Mouse (Mus musculus): ENCODE measurements around the gene Tpt1.
"Not testable (repeated sequence)": the region's sequence is repeated elsewhere in the genome, so short reads cannot be mapped to it uniquely, and the experiment has no call there.

Tpt1 gene

DNA sequence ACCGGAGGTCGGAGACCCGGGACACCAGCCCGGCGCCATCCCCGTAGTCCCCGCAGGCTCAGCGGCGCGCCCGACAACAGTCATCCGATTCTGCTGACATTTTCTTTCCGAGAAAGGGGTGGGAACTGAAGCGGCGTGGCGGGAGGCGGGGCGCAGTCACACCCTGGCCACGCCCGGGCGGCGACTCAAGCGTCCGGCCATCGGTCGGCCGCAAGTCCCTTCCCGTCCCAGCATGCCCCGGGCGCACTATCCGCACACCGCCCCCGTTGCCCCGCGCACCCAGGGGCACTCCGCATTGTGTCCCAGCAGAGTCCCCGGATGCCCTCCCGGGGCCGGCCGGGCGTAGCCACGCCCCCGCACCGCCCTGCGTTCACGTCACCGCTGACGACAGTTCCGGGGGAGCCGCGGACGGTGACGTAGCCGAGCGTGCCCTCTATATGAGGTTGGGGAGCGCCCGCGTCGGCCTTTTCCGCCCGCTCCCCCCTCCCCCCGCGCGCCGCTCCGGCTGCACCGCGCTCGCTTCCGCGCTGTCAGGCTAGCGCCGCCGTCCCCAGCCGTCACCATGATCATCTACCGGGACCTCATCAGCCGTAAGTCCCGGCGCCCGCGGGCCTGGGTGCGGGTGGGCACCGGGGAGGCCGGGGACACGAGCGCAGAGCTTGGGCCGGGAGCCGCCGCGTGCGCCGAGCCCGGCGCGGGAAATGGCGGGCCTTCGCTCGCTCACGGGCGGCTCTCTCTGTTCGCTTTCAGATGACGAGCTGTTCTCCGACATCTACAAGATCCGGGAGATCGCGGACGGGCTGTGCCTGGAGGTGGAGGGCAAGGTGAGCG lies at the start of gene Tpt1:
Gene Tpt1 (plus strand): TSS at position 227 of the 831 bp plus-strand sequence.
- peak; percentile 99 to 100 for DNase-seq (ENCODE audit: low read depth in 1 of 2, low spot score in 2 of 2)

DNA sequence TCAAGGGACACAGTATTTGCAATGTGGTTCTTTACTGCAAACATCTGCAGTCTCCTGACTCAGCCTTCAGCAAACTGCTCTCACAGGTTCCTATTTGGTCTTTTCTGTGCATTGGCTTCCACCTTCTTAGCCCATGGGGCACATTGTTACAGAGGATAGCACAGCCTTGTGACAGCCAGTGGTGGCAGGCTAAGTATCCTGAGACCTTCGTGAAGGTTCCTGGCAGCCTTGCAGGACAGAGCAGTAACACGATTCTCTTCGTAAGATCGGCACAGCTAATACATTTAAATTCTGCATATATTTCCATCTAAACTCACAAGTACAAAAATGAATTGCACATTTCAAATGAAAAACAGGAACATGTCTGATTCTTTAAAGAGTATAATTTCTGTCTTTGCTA lies 49.0 kb upstream of the Tpt1 start:
- DNase-seq (ENCODE audit: low read depth in 1 of 2, low spot score in 2 of 2) = no peak

- DNase-seq (ENCODE audit: low read depth in 1 of 2, low spot score in 2 of 2) = no peak
These were observed 47.0 kb upstream of the Tpt1 start for GRCm38 (mm10) chr14:75797769-75798386.

DNA sequence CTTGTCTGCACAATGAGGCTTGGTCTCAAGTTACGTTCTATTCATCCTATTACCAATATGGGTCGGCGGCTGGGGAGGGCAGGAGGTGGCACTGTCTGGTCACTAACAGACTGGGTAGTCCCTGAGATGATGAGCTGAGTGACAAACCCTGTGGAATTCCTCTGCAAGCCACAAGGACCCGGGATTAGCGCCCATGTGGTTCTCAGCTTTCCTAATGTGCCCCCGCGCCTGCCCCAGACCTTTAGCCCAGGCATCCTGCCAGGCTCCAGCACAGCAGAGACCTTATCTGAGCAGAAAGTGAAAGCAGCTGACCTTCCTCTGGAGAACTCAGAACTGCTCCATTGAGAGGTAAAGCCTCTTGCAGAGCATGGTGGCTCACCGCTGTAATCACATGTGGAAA lies 37.1 kb upstream of the Tpt1 start:
- no peak for DNase-seq (ENCODE audit: low read depth in 1 of 2, low spot score in 2 of 2)

DNA sequence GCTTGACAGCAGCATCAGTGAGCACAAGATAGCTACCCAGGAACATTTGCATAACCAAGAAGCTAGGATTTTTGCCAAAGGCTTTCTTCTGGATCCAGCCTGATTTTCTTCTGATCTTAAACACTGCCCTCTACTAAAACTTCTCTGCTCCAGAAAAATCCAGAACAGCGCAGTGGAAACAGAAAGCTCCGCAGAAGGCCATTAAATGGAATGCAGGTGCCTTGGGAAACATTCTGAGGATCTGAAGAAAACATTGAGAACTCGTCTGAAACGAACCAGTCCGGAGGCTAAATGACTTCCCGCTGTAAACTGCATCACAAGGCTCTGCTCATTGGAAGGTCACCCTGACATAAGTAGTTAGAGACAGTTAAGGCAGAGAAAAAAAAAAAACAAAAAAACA lies 35.0 kb upstream of the Tpt1 start:
- no peak for DNase-seq (ENCODE audit: low read depth in 1 of 2, low spot score in 2 of 2)

GRCm38 (mm10) chr14:75818528-75818927 lies 26.4 kb upstream of the Tpt1 start:
- no peak for DNase-seq (ENCODE audit: low read depth in 1 of 2, low spot score in 2 of 2)

DNA sequence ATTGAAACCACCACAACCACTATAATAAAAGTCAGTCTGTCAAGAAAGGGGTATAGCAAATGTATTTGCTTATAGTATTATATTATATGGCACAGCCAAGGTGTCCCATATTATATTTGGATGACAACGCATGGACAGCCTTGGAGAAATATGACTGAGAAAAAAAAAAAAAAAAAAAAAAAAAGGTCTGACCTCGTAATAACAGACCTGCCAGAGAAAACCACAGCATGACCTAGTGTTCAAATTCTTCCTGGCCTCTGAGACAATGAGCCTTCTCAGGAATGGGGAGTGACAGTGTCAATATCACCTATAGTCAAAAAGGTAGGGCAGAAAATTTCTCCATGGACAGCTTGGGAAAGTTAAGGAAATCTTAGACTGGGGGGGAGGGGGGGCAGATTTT lies 25.6 kb upstream of the Tpt1 start:
- DNase-seq (ENCODE audit: low read depth in 1 of 2, low spot score in 2 of 2) = no peak

DNA sequence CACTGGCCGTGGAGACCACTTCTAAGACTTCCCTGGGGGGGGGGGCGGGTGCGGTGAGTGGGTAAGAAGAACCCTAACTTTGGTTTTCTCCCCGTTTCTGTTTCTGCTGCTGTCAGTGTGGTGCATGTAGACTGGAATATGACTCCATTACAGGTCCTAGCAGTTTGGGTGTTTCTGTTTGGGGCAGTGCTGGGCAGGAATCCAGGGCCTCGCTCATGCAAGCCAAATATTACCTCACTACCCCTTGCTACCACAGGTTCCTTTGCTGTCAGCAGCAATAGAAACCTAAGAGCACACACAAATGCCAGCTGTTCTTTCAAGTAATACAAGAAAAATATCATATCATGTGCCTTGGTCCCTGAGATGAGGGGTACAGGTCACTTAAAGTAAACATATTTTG lies 24.9 kb upstream of the Tpt1 start:
- DNase-seq (ENCODE audit: low read depth in 1 of 2, low spot score in 2 of 2) = no peak

DNA sequence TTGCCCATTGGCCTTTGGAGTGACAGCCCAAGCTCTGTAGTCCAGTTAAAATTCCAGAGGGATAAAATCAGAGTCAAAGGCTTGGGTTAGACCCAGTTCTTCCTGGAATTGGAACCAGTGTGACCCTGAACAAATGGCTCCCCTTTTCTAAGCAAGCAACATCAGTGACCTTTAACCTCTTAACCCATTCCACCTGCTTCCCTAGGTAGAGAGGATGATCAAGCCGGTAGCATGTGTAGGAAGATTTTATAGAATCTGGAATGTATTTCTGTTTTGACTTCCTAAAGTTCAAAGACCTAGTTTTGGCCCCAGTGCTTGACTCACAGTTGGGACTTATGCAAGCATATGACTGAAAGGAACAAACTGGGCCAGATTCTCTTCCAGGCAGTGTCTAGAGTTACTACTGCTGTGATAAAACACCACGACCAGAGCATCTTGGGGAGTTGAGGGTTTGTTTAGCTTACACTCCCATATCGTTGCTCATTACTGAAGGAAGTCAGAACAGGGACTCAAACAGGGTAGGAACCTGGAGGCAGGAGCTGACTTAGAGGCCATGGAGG lies 18.0 kb upstream of the Tpt1 start:
- DNase-seq (ENCODE audit: low read depth in 1 of 2, low spot score in 2 of 2) = no peak

GRCm38 (mm10) chr14:75828221-75828620 lies 16.7 kb upstream of the Tpt1 start:
- DNase-seq (ENCODE audit: low read depth in 1 of 2, low spot score in 2 of 2) = no peak

DNA sequence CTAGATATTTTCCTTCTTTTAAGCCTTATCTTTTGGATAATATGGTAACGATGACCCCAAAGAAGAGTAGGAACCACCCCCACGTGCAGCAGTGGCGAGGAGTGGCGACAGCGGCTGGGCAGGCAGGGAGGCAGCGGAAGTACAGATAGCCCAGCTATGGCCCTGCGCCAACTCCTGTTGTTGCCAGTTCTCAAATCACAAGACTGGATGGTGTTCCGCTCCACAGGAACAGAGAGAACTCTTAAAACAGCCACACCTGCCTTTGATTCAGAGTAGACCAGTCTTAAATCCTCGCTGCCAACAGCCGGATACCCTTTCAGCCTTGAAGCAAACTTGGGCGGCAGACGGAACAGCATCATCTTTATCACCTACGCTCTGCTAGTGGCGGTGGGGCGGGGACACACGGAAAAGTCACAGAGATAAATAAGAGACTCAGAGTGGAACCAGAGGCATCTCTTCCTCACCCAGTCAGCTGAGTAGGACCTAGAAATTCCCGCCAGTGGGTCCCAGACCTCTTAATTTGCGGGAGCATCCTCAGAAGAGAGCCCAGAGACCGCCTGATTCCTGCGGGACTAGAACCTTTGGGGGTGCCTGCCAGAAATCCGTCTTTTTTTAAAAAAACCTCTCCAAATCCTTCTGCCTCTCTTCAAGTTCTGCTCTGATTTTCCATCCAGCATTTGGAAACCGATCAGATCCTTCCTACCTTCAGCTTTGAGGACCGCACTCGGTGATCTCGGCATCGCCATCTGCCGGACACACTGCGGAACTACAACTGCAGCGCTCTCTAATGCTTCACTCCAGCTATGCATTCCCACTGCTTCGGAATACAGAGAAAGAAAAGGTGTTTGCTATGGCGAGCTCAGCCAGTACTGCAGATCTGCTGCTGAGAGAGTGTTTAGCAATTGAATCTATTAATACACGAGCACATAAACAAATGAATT lies 15.8 kb upstream of the Tpt1 start:
- peak; percentile 35 to 73 for DNase-seq (ENCODE audit: low read depth in 1 of 2, low spot score in 2 of 2)

DNA sequence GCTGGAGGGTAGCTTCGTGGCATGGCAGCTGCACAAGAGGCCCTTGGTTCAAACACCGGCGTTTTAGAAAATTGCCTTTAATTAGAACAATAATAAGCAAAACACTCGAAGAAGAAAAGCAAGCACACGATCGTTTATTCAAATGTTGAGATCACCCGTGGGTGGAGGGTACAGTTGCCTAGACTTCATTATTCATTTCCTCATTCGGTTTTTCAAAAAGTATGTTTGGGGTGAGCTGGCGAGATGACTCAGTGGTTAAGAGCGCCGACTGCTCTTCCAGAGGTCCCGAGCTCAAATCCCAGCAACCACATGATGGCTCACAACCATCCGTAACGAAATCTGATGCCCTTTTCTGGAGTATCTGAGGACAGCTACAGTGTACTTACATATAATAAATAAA lies 15.1 kb upstream of the Tpt1 start:
- not testable (repeated sequence) for DNase-seq (ENCODE audit: low read depth in 1 of 2, low spot score in 2 of 2)

- peak; percentile 22 to 32 for DNase-seq (ENCODE audit: low read depth in 1 of 2, low spot score in 2 of 2)
These were observed 12.9 kb upstream of the Tpt1 start for GRCm38 (mm10) chr14:75832031-75832430.

GRCm38 (mm10) chr14:75832982-75833381 lies 11.9 kb upstream of the Tpt1 start:
- DNase-seq (ENCODE audit: low read depth in 1 of 2, low spot score in 2 of 2) = no peak

- DNase-seq (ENCODE audit: low read depth in 1 of 2, low spot score in 2 of 2) = no peak
These were observed 11.2 kb upstream of the Tpt1 start for GRCm38 (mm10) chr14:75833546-75834250.

DNA sequence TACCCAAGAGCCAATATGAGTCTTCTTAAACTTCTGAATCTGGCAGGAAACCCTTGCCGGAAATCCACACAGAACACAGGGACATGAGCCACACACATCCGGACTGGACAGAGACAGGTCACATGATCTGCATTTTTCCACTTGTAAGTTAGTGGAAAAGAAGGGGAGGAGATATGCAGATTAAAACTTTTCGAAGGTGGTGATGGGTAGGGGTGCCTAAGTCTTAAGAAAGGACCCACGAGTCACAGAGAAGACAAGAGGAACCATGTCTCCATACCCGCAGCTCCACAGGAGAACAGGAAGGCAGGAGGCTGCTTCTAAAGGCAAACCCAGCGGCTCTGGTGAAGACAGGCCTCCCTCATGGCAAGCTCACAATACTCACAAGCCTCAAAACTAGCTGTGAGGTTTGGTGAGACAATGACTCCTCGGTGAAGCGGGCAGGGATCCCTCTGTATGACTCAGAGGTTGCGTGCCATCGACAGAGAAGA lies 10.6 kb upstream of the Tpt1 start:
- peak; percentile 45 to 53 for DNase-seq (ENCODE audit: low read depth in 1 of 2, low spot score in 2 of 2)

DNA sequence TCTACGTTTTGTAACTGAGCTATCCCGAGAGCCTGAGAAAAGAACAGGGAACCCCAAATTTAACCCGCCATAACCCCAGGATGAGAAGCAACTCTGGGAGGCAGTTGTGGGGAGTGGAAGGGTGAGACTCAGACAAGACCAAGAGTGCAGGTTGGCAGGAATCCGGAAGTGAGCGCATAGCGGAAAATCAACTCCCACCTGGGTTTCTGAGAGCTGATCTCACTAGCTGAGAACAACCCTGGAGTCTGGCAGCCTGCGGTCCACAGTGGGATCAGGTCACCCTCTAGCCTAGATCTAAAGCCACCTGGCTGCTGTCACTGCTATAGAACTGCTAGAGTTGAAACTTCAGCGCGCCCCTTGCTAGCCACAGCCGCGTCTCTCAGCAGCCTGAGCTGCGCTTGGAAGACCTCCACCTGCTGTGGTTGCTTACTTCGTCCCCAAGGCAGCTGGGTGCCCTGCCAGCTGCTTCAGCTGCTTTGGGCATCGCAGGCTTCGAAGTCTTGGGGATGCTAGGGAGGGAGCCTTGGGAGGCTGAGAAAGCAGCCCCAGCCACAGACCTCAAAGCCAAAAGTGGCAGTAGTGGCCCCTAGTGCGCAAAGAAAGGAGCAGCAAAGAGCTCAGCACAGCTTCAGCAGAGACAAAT lies 10.0 kb upstream of the Tpt1 start:
- DNase-seq (ENCODE audit: low read depth in 1 of 2, low spot score in 2 of 2) = peak in 1 of 2 experiments; percentile 24

- no peak for DNase-seq (ENCODE audit: low read depth in 1 of 2, low spot score in 2 of 2)
These were observed 8.3 kb upstream of the Tpt1 start for GRCm38 (mm10) chr14:75836579-75836978.

DNA sequence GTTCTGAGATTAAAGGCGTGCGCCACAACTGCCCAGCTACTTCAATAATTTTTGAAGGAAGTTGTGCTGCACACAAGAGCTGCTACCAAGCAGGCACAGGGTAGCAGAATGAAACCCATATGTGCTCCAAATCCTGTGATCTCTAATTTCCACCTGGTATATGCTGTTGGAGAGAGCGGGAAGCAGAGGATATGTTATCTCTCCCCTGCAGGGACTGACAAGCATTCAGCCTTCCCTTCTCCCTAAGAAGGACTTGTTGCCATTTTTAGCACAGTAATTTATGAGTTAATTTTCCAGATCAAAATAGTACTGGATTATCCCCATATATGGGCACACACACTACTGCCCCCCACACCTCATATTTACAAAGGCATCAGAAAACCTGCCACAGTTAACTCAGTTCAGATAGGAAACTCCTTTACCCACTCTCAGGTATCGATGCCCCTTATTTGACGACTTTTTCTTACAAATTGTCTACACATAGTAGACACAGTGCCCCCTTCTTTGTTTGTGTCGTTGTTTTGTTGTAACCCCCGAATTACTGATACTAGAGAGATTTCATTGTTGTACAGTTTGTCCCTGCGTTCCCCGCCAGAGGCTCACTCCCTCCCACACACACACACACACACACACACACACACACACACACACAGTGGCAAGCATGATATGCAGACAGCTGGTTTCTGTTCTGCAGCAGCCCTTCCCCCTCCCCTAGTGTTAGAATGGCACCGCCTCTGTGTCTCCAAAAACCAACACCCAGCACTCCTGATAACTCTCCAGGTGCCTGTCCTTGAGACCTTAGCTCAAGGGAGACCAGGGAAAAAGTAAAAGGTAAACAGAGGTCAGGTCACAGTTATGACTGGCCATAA lies 7.6 kb upstream of the Tpt1 start:
- DNase-seq (ENCODE audit: low read depth in 1 of 2, low spot score in 2 of 2) = no peak
